Mouse (Mus musculus): ENCODE measurements around the gene Trim16.
A peak's percentile ranks its signal among the peaks of the same experiment; 100 is the strongest.

Gene Trim16

DNA sequence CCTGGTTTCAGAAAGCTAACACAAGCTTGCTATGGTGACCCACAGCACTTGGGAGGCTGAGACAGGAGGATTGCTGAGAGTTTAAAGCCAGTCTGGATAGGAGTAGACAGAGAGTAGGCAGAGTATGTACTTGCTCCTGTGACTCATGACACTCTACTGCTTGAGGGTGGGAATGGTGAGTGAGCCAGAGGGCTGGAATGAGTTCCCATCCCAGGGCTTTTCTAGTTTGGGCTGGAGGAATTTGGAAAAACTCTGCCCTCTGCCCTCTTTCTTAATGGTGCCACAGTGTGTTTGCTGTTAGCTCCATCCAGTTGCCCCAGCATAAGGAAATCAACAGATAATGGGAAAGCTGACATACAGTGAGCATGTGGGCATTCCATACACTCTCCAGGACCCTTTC lies 11.9 kb downstream of the Trim16 start:
- DNase-seq, result no peak

DNA sequence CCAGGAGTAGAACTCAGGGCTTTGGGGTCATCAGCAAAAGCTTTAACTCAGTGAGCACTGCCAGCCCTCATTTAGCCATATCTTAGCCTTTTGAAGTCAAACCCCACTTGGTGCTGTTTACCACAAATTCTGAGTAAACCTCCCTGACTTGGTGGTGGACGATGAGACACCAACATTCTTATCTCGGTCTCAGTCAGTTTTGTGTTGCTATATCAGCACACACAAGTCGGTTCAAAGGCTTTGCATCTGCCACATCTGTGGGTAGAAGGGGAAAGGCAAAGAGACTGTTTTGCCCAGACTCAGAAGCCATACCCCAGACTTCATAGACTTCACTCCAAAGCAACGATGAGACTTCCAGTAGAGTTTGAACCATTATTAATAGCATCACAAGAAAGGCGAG lies 24.5 kb downstream of the Trim16 start:
- no peak for DNase-seq

DNA sequence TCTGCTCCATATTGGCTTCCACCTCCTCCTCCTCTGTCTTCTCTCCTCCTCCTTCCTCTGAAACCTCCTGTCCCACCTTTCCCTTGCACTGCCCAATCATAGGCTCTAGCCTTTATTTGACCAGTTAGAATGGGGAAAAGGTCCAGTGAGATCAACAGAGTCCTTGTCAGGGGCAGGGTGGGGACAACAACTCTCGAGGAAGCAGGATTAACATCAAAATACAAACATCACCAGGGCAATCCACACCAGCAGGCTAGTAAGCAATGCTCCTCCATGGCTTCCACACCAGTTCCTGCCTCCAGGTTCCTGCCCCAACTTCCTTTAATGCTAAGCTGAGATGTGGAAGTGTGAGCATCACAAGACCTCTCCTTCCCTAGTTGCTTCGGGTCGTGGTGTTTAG lies 25.7 kb downstream of the Trim16 start:
- no peak for DNase-seq

DNA sequence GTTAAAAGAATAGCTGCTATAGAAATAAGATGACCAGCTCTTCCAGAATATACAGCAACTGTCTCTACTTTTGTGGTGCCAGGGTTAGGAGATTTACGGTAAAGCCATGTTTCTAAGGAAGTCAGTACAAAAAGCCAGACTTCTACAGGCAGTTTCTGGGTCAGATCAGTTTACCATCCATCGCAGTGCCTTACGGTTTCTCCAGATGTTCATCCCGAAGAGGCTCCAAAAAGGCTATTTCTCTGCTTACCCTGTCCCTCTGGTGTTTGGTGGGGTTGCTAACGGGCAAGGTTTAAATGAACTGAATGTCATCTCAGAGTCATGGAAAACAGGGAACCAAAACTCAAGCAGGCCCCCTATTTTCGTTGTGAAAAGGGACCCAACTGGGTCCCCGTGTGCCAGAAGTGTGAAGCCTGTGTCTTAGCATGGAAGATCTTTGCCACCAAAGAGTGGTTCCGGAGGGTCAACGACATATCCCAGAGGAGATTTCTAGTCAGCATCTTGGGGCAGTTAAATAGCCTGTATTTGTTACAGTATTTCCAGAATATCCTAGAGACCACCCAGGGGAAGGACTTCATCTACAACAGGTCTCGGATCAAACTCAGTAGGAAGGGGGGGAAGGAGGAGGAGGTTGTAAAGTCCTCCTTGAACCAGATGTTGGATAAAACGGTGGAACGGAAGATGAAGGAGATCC lies 27.1 kb downstream of the Trim16 start, which contains the start of gene Fbxw10:
Gene Fbxw10, plus strand, starts transcription at position 109 of the 694 bp plus-strand sequence.
- peak in 1 of 2 experiments; percentile 4 for DNase-seq

DNA sequence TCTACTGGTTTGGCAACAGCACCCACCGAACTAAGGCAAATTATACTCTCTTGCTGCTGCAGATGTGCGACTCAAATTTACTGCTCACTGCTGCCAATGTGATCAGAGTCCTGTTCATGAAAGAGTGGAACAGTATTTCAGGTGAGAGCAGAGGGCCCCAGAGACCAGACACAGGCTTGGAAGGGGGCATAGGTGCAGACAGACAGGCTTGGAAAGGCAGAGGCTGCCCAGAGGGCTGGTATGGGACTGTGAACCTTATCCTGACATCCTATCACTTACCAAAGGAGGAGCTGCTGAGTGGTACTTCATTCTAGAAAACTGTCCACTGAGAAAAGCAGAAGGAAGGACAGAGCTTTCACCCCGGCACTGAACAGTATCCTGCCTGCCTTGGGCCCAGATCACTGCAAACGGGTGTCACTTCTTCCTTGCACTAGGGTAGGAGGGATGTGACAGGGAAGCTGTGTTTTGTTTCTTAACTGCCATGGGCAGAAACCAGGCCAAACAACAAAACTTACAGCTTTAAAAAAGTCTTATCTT lies 27.7 kb downstream of the Trim16 start:
- no peak for DNase-seq

DNA sequence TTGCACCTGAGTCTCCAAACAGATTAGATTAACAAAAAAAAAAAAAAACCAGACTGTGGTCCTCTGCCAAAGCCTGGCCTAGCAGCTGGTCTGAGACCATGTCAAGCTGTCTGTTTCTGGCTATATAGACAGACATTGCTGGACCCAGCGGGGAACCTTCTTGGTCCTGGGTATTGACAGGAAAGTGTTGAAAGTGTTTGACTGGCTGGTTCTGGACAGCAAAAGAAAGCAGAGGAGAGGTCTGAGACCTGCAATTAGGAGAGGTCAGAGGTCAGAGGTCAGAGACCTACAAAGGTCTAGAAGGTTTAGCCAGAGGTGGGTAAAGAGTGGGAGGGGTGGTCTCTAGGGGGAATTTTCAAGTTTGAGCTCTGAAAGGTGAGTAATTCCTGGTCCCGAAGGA lies 28.3 kb downstream of the Trim16 start:
- no peak for DNase-seq

DNA sequence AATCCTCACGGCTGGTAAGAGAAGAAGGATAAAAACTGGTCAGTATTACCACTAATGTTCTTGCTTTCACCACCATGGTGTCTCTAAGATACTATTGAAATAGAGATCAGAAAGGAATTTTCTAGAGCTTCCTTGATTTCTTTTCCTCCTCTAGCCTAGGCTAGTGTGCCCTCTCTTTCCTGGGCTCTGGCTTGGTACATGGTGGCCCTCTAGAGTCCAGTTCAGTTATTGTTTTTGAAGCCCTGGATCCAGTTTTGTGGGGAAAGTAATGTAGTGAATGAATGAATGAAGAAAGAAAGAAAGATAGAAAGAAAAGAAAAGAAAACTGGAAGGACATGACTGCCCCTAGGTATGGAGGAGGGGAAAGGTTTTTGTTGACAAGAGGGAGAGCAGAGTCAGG lies 31.2 kb downstream of the Trim16 start:
- peak; percentile 8 to 13 for DNase-seq

DNA sequence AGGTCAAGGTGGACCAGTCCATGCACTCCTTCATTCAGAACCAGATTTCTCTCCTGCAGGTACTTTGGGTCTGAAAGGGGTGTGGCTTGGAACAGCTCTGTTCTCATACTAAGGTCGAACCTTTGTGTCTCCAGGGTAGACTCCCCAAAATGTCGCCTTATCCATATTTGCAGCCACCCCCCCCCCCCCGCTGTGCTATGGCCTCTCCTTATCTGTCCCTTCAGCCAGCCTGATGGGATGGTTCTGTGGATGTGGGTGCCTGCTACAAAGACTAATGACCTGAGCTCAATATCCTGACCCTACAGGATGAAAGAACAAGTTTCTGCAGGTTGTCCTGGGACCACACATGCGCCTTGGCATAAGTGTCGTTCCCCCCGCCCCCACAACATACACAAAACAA lies 33.3 kb downstream of the Trim16 start:
- DNase-seq, result no peak

DNA sequence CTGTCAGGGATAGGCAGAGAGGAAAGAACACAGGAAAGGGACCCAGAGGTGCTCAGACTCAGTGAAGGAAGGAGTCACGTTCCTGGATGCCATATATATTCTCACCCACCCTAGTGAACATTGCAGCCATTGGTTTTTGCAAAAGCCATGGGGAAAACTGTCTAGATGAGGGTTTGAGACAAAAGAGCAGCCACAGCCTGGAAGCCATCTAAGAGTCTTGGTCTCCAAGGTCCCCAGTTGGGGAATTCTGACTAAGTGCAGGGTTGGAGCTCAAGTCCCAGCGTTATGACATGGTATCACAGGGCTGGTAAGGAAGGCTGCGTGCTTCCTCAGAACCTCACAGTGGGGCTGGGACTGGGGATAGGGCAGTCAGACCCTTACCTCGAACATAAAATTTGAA lies 45.5 kb downstream of the Trim16 start:
- no peak for DNase-seq

DNA sequence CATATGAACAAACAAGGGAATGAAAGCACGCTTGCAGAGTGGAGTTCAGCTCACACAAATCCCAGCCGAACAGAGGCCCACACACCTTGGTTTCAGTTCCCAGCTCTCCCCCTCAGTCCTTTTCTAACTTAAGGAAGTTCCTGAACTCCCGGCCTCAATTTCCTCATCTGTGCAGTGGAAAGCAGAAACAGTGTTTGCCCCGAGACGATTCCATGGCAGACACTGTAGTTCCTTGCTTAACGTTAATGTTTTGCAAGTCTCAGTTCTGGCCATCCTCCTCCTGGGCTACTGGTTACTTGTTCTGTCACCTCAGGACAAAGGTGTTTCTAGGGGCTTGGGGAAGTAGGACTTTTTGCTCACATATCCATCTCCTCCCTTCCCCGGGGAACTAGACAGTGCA lies 46.7 kb downstream of the Trim16 start:
- DNase-seq, result no peak

DNA sequence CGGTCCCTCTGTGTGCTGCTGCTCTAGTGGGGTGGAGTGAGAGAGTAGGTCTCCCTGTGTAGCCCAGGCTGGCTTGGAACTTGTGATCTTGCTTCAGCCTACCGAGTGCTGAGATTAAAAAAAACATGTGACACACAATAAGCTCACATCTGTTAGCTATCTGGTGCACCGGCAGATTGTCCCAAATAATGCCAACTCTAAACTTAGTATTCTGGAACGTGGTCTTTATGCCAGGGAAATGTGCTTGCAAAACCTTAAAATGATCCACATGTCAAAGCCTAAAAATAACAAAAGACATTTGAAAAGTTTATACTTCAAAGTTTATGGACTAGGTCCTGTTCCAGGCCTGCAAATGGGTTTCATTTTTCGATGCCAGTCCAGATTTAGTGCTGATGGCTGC lies 49.2 kb downstream of the Trim16 start:
- no peak for DNase-seq

DNA sequence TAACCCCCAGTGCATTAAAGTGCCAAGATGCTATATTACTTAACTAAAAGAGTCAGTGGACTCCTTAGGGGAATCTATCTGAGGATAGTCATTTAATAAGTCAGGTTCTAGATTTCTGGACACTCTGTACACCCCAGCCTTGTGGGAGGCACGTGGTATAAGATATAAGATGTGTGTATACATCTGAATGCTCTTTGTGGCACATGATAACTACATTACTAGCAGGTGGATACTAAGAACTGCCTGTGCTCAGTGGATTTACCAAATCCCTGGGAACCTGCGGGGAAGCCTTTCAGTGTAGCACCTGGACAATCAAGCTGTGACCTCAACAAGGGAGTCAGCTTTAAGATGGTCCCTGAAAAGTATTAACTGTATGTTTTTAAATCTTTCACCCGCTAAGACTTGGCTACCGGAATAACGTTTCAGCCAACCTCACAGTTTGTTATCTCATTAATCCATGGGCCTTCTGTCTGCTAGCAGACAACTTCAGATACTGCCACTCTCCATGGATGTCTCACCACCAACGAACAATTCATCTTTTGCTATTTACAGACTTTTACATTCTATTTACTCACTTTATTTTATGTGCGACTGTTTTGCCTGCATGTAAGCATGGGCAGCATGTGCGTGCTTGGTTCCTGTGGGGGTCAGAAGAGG lies 49.8 kb downstream of the Trim16 start:
- DNase-seq, result no peak

DNA sequence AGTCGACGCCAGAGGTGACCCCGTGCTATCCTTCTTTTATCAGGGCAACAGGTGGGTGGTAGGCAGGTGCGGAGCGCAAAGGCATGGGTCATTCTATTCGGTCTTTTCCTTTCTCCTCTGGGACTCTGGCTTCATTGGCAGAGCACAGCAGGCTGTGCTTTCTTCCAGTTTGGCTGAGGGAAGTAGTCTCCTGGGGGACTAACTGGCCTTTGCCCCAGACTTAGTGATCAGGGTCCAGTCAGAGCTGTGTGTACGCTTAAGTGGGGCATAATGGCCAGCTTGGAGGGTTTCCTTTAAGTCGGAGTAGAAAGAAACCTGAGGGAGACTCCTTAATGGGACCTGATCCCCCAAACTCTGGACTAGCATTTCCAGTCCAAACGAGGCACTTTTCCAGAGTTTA lies 53.4 kb downstream of the Trim16 start:
- no peak for DNase-seq

DNA sequence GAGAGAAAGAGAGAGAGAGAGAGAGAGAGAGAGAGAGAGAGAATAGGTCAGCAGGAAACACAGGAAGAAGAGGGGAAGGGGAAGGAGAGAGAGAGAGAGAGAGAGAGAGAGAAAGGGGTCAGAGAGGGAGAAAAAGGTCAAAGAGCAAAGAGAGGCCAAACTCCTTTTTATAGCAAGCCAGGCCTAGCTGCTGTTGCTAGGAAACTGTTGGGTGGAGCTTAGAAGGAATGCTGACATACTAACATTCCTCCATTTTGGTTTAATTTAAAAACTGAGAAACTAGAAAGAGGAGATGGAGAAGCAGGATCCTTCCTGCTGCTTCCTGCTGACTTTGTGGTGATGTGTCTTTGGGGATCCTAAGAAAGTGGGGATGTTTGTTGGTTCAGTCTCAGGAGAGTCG lies 55.7 kb downstream of the Trim16 start:
- no peak for DNase-seq

DNA sequence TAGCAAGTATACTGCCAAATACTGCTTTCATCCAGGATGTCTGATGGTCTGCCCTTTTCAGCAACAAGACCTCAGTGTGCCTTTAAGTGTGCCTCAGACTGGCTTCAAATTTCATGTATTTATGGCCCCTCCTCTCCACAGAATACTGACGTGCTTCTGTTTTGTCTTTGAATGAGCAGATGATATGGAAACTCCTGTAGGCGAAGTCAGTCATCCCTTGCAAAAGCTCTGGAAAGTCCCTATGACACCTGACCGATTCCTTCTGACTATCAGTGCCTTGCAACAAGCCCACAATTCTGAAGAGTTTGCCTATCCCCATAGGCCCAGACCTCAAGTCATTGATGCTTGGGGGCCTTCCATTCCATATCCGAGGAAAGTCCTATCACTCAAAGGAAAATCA lies 56.4 kb downstream of the Trim16 start:
- no peak for DNase-seq

DNA sequence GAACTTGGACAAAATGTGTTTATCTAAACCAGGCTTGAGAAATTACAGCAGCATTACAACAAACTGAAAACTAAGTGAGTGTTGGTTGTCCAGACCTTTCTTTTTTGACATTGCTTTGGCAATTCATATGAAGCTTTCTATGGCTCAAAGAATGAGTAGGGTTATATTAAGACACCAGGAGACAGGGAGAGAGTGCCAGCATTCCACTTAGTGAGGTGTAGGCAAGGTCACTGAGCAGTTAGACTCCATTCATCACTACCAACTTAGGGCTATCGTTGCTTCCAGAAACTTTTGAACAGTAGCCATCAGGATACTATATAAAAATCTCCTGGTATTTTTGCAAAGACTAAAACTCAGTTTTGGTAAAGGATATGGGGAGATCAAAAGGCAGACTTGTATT lies 57.4 kb downstream of the Trim16 start:
- DNase-seq, result no peak

DNA sequence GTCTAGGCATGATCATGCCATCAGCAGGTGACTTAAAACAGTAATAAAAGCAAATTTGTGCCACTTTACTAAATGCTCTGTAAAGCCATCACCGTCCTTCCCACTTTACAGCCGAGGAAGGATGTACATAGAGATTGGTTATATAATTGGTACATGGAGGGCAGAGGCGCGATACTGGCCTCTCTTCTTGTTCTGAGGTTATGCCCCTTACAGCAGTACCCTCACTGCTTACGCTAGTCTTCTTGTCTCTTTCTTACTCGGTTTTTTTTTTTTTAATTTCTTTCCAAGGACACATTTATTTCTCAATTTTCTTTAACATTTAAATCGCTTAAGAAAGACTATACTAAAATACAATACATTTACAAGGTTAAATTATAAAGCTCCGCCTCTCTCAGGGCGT lies 58.7 kb downstream of the Trim16 start:
- peak; percentile 33 to 43 for DNase-seq

DNA sequence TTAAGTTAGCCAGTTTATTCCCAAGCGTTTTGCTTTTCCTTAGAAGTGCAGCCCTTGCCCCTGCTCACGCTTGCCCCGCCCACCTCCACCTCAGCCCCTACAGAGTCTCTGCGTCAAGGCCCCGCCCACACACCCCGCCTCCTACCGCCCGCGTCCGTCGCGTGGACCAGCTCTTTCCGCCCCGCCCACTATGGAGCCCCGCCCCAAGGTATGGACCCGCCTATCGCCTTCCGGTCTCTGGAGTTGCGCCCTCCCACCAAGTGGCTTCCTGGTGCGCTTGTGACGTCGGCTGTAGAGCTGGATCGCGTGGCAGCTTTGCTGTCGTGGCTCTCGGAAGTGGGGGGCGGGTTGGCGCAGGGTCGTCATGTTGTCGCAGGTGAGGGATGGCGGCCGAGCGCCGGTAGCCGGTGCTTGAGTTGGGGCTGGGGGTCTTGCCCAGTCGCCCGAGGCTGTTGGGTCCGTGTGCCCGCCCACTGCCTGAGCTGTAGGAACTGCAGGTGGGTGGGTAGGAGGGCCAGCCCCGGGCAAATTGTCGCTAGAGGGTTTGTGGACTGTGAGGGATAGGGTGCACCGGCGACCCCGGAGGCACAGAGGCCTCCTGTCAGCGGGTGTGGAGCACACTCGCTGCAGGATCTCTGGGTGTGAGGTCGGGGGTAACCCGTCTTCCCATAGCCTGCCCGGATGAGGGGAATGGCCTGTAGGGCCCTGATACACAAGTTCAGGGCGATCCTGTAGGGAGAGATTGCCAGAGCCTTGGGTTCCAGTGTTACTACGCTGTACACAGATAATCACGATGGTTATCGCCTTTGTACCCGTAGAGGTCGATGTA lies 59.4 kb downstream of the Trim16 start, which contains the start of gene Tvp23b:
Gene Tvp23b, plus strand, starts transcription at position 236 of the 829 bp plus-strand sequence.
- DNase-seq, result peak; percentile 98 to 99

DNA sequence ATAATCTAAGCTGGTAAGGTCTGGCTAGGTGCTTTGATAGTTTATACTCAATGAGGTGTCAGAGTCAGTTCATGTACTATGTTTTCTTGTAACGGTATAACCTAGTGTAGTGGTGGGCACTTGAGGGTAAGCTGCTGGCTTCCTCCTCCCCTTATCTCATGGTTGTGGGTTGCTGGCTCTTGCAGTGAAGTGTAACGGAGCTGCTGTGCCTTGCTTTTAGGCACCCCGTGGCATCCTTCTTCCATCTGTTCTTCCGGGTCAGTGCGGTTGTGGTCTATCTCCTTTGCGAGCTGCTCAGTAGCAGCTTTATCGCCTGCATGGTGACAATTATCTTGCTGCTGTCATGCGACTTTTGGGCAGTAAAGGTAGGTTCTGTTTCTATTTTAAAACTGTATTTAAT lies 63.4 kb downstream of the Trim16 start:
- DNase-seq, result no peak

DNA sequence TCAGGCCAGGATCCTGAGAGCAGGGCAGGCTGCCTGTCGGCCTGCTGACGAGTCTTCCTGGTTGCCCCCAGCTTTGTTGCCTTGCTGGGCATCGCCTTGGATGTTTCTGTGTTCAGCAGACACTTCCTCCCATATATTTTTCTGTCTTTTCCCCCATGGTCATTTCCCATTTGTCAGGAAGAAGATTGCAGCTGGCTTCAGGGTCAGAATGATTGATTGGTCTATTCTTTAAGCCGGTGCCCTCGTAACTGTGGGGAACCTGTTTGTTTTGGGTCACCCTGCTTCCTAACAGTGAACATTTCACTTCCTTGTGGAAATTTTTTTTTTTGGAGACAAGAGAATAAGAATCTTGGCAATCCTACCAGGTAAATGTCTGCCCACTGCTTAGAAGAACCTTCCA lies 65.3 kb downstream of the Trim16 start:
- DNase-seq, result no peak

DNA sequence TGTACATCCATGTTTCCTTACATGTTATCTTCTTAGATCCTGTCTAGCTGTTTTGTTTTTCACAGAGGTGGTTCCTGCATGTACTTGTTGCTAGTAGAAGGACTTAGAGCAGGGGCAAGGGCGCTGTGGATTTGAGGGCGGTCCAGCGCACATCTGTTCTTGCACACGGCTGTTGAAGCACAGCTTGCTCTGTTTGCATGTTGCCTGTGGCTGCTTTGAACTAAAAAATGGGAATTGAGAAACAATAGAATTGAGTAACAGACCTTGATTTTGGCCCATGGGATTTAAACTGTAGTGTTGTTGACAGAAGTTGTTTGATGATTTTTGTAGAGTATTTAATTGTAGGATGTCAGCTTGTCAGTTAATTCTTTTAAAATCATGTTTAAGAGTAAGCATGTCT lies 70.8 kb downstream of the Trim16 start:
- no peak for DNase-seq

DNA sequence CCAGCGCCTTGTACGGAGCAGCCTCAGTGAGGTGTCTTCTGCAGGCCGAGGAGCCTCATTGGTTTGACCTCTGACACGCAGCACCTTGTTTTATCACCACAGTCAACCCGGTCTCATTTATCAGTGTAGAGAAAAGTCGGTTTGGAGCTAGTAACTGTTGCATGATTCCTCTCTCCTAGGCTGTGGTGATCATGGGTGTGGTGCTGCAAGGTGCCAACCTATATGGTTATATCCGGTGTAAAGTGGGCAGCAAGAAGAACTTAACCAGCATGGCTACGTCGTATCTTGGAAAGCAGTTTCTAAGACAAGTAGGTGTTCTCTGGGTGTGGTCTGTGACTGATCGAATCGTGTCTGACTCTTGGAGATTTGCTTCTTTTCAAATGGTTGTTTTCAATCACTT lies 71.7 kb downstream of the Trim16 start:
- no peak for DNase-seq
